Comparison of ENCODE assay signal across 10 mouse cellular contexts in the genomic region with DNA sequence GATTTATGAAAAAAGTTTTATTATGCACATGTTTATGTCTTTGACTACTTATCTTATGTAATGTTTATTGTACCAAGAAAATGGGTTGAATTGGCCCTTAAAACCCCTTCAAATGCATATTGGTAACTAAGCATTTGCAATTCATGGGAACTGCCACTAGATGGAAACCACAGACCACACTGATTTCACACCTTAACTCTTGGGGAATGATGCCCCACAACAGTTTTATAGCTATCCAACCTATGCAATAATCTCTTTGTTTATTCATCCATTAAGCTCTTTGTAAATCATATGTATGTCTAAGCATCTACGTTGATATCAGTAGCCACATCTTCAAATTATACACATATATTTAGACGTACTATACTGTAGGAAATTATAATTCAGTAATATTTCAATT.
A peak's percentile ranks its signal among the peaks of the same experiment; 100 is the strongest.
DNase-seq lines count a peak whose midpoint lies in the region; ATAC-seq and TF ChIP-seq lines count a peak whose summit lies in the region.
"Had no signal": no experiment of that assay in that cellular context is flagged by ENCODE, and none has a peak within 500 bp of the region (broad histone marks: within the 10 kb centered on the region; RNA-seq: fewer than 3 reads in every experiment).

No protein-coding gene starts in this region.

- no peaks in the 10 kb centered on the region for H3K9me3 ChIP-seq in heart, embryonic 12.5 days (replicated peaks)
- H3K9me3 ChIP-seq in hindbrain, postnatal 0 days (ENCODE audit: low read length): no peaks in the 10 kb centered on the region
- H3K9me3 ChIP-seq: limb, embryonic 13.5 days had no signal

- no peak overlapping the region for H3K9ac ChIP-seq in heart, adult 2 months (ENCODE audit: low read depth, low read length)
- no peak overlapping the region for H3K9ac ChIP-seq in heart, embryonic 12.5 days
- H3K9ac ChIP-seq in hindbrain, postnatal 0 days (replicated peaks; ENCODE audit: low read length): no peak overlapping the region
- H3K9ac ChIP-seq: limb, embryonic 13.5 days had no signal

- peak; percentile 68 for TF ChIP-seq CTCF in heart, adult 2 months (IDR thresholded peaks at IDR 0.05)
- TF ChIP-seq CTCF in hindbrain, postnatal 0 days (IDR thresholded peaks at IDR 0.05; ENCODE audit: low read depth): peak; percentile 85

- TF ChIP-seq EP300 in heart, adult 2 months (IDR thresholded peaks at IDR 0.05; ENCODE audit: insufficient read depth, low read depth, low read length): no peak

- H3K27me3 ChIP-seq in heart, adult 2 months (ENCODE audit: control insufficient read depth, insufficient read depth, low read length): no peaks in the 10 kb centered on the region
- H3K27me3 ChIP-seq in heart, embryonic 12.5 days (replicated peaks): no peaks in the 10 kb centered on the region
- no peaks in the 10 kb centered on the region for H3K27me3 ChIP-seq in hindbrain, postnatal 0 days (ENCODE audit: insufficient read depth, low read length)
- H3K27me3 ChIP-seq: limb, embryonic 13.5 days had no signal

- TF ChIP-seq POLR2A in heart, adult 2 months (IDR thresholded peaks at IDR 0.05; ENCODE audit: insufficient read depth, low read depth, low read length): no peak

- no peak overlapping the region for H3K4me2 ChIP-seq in heart, embryonic 12.5 days
- H3K4me2 ChIP-seq in hindbrain, postnatal 0 days (ENCODE audit: low read depth, low read length): no peak overlapping the region
- H3K4me2 ChIP-seq: limb, embryonic 13.5 days had no signal

- ATAC-seq in heart, embryonic 12.5 days (ENCODE audit: insufficient number of reproducible peaks, low FRiP score): no peak
- no peak for ATAC-seq in hindbrain, postnatal 0 days
- ATAC-seq in megakaryocyte, adult 5-6 weeks (ENCODE audit: poor library complexity, severe bottlenecking): no peak

- no peak overlapping the region for H3K4me3 ChIP-seq in heart, adult 2 months
- H3K4me3 ChIP-seq in heart, embryonic 12.5 days: no peak overlapping the region
- H3K4me3 ChIP-seq in hindbrain, postnatal 0 days (ENCODE audit: low read length): no peak overlapping the region
- H3K4me3 ChIP-seq: limb, embryonic 13.5 days had no signal

- no peak overlapping the region for H3K27ac ChIP-seq in heart, adult 2 months
- no peak overlapping the region for H3K27ac ChIP-seq in heart, embryonic 12.5 days (ENCODE audit: poor library complexity, severe bottlenecking)
- no peak overlapping the region for H3K27ac ChIP-seq in hindbrain, postnatal 0 days
- H3K27ac ChIP-seq: limb, embryonic 13.5 days had no signal

- DNase-seq in heart, adult 2 months: no peak
- peak; percentile 44 for DNase-seq in 3T3-L1 (ENCODE audit: low read depth, low spot score)
- DNase-seq in brain, adult 2 months (ENCODE audit: low read depth, low spot score): peak; percentile 78
- DNase-seq in hindbrain, postnatal 0 days (ENCODE audit: low spot score): peak; percentile 73
- DNase-seq in spleen, postnatal 36 days (ENCODE audit: low spot score in 2 of 2): no peak
- DNase-seq in testis, postnatal 10 days (ENCODE audit: low spot score): no peak
- DNase-seq: gastrocnemius, postnatal 36 days had no signal

- no peaks in the 10 kb centered on the region for H3K36me3 ChIP-seq in heart, adult 2 months (ENCODE audit: control insufficient read depth, insufficient read depth, low read length)
- H3K36me3 ChIP-seq in heart, embryonic 12.5 days: no peaks in the 10 kb centered on the region
- no peaks in the 10 kb centered on the region for H3K36me3 ChIP-seq in hindbrain, postnatal 0 days (ENCODE audit: insufficient read depth, low read length)
- H3K36me3 ChIP-seq: limb, embryonic 13.5 days had no signal

- intact Hi-C loops in heart, adult 2 months (cut with DNase I): loop anchor here (10.0 kb wide), 1 partner anchor 1899 kb away; no protein-coding TSS in a partner anchor

- 52% methylated on average over 2 of the region's 2 CpGs for WGBS in heart, adult 2 months
- WGBS in heart, embryonic 12.5 days: 54% methylated on average over 2 of the region's 2 CpGs
- WGBS in hindbrain, postnatal 0 days: 58% methylated on average over 2 of the region's 2 CpGs

- no peaks in the 10 kb centered on the region for H3K4me1 ChIP-seq in heart, adult 2 months (ENCODE audit: control insufficient read depth, insufficient read depth, low read length)
- H3K4me1 ChIP-seq in heart, embryonic 12.5 days (replicated peaks): no peaks in the 10 kb centered on the region
- no peaks in the 10 kb centered on the region for H3K4me1 ChIP-seq in hindbrain, postnatal 0 days (ENCODE audit: insufficient read depth, low read length)
- H3K4me1 ChIP-seq: limb, embryonic 13.5 days had no signal

- no peaks in the 10 kb centered on the region for H3K79me2 ChIP-seq in heart, adult 2 months (replicated peaks; ENCODE audit: control insufficient read depth, insufficient read depth, low read length)

Comparison
In these comparisons a context has a peak if more than half of its experiments do, and no peak if none do; other contexts are left out.
1. DNase-seq: peak in 3T3-L1 (single experiment), brain, adult 2 months (single experiment) and hindbrain, postnatal 0 days (single experiment); none in heart, adult 2 months (0 of 2), spleen, postnatal 36 days (0 of 2) and testis, postnatal 10 days (single experiment).